Mouse (Mus musculus): ENCODE data around the gene Rad9b.

DNA sequence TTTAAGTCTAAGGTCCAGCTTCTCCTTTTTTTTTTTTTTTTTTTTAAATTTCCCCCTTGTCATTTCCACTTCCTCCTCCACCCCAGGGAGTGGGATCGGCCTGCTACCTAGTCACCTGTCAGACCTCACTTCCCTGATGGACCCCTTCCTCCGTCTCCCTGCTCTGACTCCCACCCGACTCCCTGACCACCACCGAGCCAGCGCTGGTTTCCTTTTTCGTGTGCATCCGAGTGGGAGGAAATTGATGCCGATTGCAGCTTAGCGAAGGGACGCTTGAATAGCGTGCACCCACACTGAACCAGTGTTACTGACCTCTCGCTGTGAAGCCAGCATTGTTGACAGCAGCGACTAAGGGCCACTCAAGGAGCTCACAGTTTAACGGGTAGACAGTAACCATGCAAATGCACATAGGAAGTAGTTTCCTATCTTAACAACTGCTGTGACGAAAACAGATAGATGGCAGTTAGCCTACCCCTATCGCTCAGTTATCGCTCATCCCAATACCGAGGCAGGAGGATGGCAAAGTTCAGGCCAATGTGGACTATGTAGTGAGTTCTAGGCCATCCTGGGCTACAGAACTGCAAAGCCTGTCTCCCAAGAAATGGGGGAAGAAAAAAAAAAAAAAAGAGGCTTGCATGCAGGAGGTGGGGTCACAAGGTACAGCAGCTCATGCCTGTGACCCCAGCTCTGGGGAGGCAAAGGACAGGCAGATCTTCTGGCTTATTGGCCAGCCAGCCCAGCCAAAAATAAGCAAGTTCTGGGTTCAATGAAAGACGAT, 38.4 kb upstream of the Rad9b start:
- TF ChIP-seq GATA1 (IDR thresholded peaks at IDR 0.05; ENCODE audit: borderline replicate concordance, low read length) (no peak), FLI1 (IDR thresholded peaks at IDR 0.05; ENCODE audit: low read length) (no peak)

Measured in megakaryocyte, embryonic 14.5 days (primary cell).